Mouse (Mus musculus) brain, embryonic 14.5 days (tissue): ENCODE measurements at regions not wholly inside any gene's neighbourhood (a gene's known extent, or its start where the extent isn't known, plus 50 kb on each side); places are given as distances from the start of the nearest gene placed in this dataset.

Experiments
- CTCF ChIP-seq: fragments of 200-500 bp; IDR thresholded peaks from 2 replicates; pipeline ENCODE4 v1.5.1; 2012; ENCODE audit warnings: inconsistent platforms, mild to moderate bottlenecking, moderate library complexity, borderline replicate concordance; ENCODE audit not compliant: insufficient read depth, insufficient read length; ENCODE audit errors: extremely low read depth
- POLR2A ChIP-seq: fragments of 200-500 bp; IDR thresholded peaks from 2 replicates; pipeline ENCODE4 v1.6.1; 2012; ENCODE audit warnings: mild to moderate bottlenecking, inconsistent platforms, borderline replicate concordance; ENCODE audit not compliant: poor library complexity, insufficient read depth, insufficient read length, severe bottlenecking; ENCODE audit errors: extremely low read depth

DNA sequence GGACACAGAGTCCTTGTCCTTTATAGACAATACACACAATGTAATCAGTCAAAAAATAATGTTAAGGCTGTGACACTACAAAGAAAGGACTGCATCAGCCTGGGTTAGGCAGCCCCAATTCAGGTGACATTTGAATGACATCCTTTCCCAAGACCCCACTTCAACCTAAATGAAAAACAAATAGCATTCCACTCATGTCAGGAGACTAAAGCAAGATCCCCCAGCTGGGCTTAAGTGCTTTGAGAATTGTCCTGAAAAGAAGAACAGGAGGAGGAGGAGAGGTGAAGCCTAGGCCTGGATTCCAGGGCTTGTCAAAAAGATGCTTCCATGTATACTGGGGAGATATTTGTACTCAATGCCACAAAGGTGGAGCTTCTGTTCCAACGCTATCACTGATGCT is 594.7 kb upstream of the Adamts9 start:
- TF ChIP-seq CTCF (no peak), POLR2A (no peak)
